Mouse (Mus musculus): Measurements from ENCODE around the gene Tsc1. TPM values are rescaled to one million over a fixed set of nuclear protein-coding genes. Genes with fewer than 3 reads are reported as not detected.

Gene Tsc1
- polyA plus RNA-seq, 1 experiment = 0.56 TPM

DNA sequence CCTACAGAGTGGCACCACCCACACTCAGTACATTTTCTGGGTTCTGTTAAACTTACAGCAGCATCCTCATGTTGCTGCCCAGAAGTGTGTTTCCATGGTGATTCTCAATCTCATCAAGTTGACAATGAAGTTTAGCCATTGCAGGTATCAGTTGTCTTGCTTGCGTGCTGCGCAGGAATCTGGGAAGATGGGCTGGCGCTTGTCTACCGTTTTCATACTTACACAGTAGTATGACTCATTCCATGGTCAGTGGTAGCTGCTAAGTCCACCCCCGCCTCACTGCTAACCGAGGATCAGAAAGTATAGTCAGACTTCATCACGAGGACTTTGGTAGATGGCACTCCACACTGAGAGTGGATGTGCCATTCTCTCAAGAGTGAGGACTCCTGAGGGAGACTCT, 12.3 kb downstream of the Tsc1 start:
- no peak for TF ChIP-seq GATA1 (IDR thresholded peaks at IDR 0.05; ENCODE audit: low read length)
- no peak for TF ChIP-seq TAL1 (IDR thresholded peaks at IDR 0.05; ENCODE audit: low read length)
- H3K4me3 ChIP-seq (replicated peaks) = no peak overlapping the region
- peaks cover 38% of the 10 kb centered on the region for H3K36me3 ChIP-seq (ENCODE audit: control insufficient read depth)
- peaks cover 2% of the 10 kb centered on the region for H3K4me1 ChIP-seq (ENCODE audit: control insufficient read depth)
- no peaks in the 10 kb centered on the region for H3K27me3 ChIP-seq (ENCODE audit: control insufficient read depth)
- H3K9me3 ChIP-seq (ENCODE audit: control insufficient read depth, low read length) = no peaks in the 10 kb centered on the region

DNA sequence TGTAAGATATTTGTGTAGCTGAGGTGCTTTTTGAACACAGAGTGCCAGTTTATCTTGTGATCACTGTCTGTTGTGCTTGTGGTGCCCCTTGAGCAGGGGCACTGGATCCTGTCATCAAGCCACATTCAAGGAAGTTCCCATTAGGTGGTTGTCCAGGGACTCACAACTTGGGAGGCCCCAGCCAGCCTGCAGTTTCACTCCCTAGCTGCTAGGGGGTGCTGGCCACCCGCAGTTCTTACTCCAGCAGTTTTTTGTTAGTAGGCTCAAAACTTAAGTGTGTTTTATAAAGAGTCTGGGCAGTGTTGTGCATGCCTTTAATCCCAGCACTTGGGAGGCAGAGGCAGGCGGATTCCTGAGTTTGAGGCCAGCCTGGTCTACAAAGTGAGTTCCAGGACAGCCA, 13.3 kb downstream of the Tsc1 start:
- no peak for TF ChIP-seq GATA1 (IDR thresholded peaks at IDR 0.05; ENCODE audit: low read length)
- TF ChIP-seq TAL1 (IDR thresholded peaks at IDR 0.05; ENCODE audit: low read length) = no peak
- no peaks in the 10 kb centered on the region for H3K27me3 ChIP-seq (ENCODE audit: control insufficient read depth)
- peaks cover 9% of the 10 kb centered on the region for H3K4me1 ChIP-seq (ENCODE audit: control insufficient read depth)
- no peak overlapping the region for H3K4me3 ChIP-seq (replicated peaks)
- peaks cover 47% of the 10 kb centered on the region for H3K36me3 ChIP-seq (ENCODE audit: control insufficient read depth)
- no peaks in the 10 kb centered on the region for H3K9me3 ChIP-seq (ENCODE audit: control insufficient read depth, low read length)

DNA sequence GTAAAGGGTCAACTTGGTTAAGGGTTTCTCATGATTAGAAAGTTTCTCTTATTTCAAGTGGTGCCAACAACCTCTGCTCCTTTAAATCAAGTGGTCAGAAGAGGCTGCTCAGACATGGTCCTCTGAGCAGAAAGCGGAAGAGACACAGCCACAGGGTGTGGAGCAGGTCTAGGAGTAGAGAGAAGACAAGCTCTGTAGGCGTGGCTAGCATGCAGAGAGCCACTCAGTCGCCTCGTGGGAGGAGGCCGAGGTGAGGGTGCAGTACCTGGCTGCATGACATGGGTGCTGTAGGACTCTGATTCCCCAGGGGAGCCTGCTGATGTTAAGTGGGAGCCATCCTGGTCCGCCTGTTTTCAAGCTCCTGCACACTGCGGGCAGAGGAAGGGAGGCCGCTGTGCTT, 15.2 kb downstream of the Tsc1 start:
- H3K36me3 ChIP-seq (ENCODE audit: control insufficient read depth) = peaks cover 65% of the 10 kb centered on the region

DNA sequence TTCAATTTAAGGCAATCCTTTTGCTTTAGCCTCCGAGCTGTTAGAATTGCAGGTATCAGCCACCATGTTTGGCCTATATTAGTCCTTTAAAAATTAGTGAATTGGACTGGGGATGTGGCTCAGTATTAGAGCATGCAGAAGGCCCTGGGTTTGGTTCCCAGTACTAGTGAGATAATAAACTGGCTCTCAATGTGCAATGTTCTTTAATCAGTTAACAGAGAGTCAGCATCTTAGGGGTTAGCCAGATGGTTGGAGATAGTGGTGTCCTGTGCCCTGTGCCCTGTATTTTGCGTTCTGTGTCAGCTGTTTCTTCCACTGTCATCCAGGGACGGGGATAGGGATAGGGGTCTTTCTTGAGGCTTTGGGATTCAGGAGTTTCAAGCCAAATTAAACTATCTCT, 21.9 kb downstream of the Tsc1 start:
- no peak; the same call in 2 of the 3 replicates for TF ChIP-seq TAL1 (IDR thresholded peaks at IDR 0.05; ENCODE audit: low read length)
- TF ChIP-seq GATA1 (IDR thresholded peaks at IDR 0.05; ENCODE audit: low read length) = no peak
- no peaks in the 10 kb centered on the region for H3K9me3 ChIP-seq (ENCODE audit: control insufficient read depth, low read length)
- H3K4me1 ChIP-seq (ENCODE audit: control insufficient read depth) = peaks cover 30% of the 10 kb centered on the region
- peaks cover 98% of the 10 kb centered on the region for H3K36me3 ChIP-seq (ENCODE audit: control insufficient read depth)
- no peaks in the 10 kb centered on the region for H3K27me3 ChIP-seq (ENCODE audit: control insufficient read depth)
- no peak overlapping the region for H3K4me3 ChIP-seq (replicated peaks)

More for the DNA sequence above, 15.2 kb downstream of the Tsc1 start:
- TF ChIP-seq TAL1 (IDR thresholded peaks at IDR 0.05; ENCODE audit: low read length) = no peak
- TF ChIP-seq GATA1 (IDR thresholded peaks at IDR 0.05; ENCODE audit: low read length) = no peak
- Histone ChIP-seq H3K4me1 (ENCODE audit: control insufficient read depth) (peaks cover 7% of the 10 kb centered on the region), H3K4me3 (replicated peaks) (no peak overlapping the region), H3K27me3 (ENCODE audit: control insufficient read depth) (no peaks in the 10 kb centered on the region), H3K9me3 (ENCODE audit: control insufficient read depth, low read length) (no peaks in the 10 kb centered on the region)

DNA sequence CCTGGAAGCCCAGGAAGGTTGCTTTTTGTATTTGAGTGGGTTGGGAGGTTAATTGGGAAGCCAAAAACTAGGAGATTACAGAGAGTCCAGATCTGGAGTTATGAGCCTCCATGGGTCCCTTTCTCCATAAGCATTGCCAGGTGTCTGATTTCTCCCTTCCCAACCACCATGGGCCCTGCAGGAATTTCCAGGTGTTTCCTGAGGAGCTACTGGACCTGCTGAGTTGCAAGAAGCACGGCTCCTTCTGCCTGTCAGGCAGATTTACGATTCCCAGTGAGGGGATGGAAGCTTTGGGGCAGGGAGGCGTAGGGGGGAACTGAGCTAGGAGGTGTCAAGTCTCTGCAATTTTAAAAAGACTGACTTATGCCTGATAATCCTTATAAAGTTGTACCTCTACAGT, 24.8 kb downstream of the Tsc1 start:
- no peak for TF ChIP-seq GATA1 (IDR thresholded peaks at IDR 0.05; ENCODE audit: low read length)
- no peak for TF ChIP-seq TAL1 (IDR thresholded peaks at IDR 0.05; ENCODE audit: low read length)
- no peaks in the 10 kb centered on the region for H3K9me3 ChIP-seq (ENCODE audit: control insufficient read depth, low read length)
- peaks cover 23% of the 10 kb centered on the region for H3K4me1 ChIP-seq (ENCODE audit: control insufficient read depth)
- H3K36me3 ChIP-seq (ENCODE audit: control insufficient read depth) = peaks cover 96% of the 10 kb centered on the region
- H3K4me3 ChIP-seq (replicated peaks) = no peak overlapping the region
- H3K27me3 ChIP-seq (ENCODE audit: control insufficient read depth) = no peaks in the 10 kb centered on the region

DNA sequence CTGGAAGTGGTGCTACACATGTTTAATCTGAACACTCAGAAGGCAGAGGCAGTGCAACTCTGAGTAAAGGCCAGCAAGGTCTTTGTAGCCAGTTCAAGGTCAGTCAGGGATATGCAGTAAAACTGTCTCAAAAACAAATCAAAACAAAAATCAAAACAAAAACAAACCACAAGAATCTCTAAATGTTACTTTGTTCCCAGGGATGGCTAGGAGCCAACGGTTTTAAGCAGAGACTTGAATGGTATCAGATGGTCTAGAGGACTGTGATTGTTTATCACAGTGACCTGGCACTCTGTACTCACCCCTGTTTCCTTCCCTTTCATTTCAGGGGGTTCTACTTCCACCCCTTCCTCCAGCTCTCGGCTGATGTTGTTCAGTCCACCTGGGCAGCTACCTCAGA, 30.4 kb downstream of the Tsc1 start:
- no peak for TF ChIP-seq GATA1 (IDR thresholded peaks at IDR 0.05; ENCODE audit: low read length)
- TF ChIP-seq TAL1 (IDR thresholded peaks at IDR 0.05; ENCODE audit: low read length) = no peak
- Histone ChIP-seq H3K4me3 (replicated peaks) (no peak overlapping the region), H3K9me3 (ENCODE audit: control insufficient read depth, low read length) (no peaks in the 10 kb centered on the region), H3K4me1 (ENCODE audit: control insufficient read depth) (peaks cover 4% of the 10 kb centered on the region), H3K27me3 (ENCODE audit: control insufficient read depth) (no peaks in the 10 kb centered on the region), H3K36me3 (ENCODE audit: control insufficient read depth) (peaks cover 95% of the 10 kb centered on the region)

DNA sequence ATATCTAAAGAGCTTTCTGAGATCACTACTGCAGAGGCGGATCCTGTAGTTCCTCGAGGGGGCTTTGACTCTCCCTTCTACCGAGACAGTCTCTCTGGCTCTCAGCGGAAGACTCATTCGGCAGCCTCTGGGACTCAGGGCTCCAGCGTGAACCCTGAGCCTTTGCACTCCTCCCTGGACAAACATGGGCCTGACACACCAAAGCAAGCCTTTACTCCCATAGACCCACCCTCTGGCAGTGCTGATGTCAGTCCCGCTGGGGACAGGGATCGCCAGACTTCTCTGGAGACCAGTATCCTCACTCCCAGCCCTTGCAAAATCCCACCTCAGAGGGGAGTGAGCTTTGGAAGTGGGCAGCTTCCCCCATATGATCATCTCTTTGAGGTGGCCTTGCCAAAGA, 35.0 kb downstream of the Tsc1 start:
- Histone ChIP-seq H3K9me3 (ENCODE audit: control insufficient read depth, low read length) (no peaks in the 10 kb centered on the region), H3K4me3 (replicated peaks) (no peak overlapping the region), H3K4me1 (ENCODE audit: control insufficient read depth) (no peaks in the 10 kb centered on the region), H3K36me3 (ENCODE audit: control insufficient read depth) (peaks cover 96% of the 10 kb centered on the region), H3K27me3 (ENCODE audit: control insufficient read depth) (no peaks in the 10 kb centered on the region)
- TF ChIP-seq GATA1 (IDR thresholded peaks at IDR 0.05; ENCODE audit: low read length) (no peak), TAL1 (IDR thresholded peaks at IDR 0.05; ENCODE audit: low read length) (no peak)

DNA sequence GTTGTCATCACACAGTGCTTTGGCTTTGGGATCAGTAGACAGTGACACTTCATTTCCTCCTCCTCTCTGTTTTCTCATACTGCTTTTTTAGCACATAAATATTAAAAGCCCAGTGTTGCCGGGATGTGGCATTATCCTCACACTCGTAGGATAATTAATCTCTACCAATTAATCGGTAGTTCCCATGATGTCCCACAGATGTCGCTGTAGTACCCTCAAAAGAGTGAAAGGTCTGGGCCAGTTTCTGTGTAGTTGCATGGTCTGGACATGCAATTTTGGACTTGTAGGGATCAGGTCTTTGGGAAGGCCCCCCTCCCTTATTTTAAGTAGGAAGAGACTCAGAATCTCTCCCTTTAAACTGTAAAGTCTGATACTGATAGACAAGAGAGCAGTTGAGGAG, 39.7 kb downstream of the Tsc1 start:
- Histone ChIP-seq H3K36me3 (ENCODE audit: control insufficient read depth) (peaks cover 99% of the 10 kb centered on the region), H3K4me3 (replicated peaks) (no peak overlapping the region), H3K9me3 (ENCODE audit: control insufficient read depth, low read length) (no peaks in the 10 kb centered on the region), H3K4me1 (ENCODE audit: control insufficient read depth) (no peaks in the 10 kb centered on the region), H3K27me3 (ENCODE audit: control insufficient read depth) (no peaks in the 10 kb centered on the region)
- no peak for TF ChIP-seq GATA1 (IDR thresholded peaks at IDR 0.05; ENCODE audit: low read length)
- TF ChIP-seq TAL1 (IDR thresholded peaks at IDR 0.05; ENCODE audit: low read length) = no peak

DNA sequence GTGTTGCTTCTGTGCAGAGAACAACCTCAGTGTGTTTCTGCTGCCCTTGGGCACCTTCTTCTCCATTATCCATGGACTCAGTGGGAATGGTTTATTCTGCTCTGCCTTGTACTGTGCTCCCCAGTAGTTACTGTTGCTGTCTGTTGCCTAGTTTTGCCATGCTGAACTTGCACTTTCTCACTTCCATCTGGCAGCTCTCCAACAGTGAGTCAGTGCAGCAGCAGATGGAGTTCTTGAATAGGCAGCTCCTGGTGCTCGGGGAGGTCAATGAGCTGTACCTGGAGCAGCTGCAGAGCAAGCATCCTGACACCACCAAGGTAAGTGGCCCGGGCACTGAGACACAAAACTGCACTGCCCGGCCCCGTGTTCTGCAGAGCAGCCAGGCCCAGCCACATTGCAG, 40.7 kb downstream of the Tsc1 start:
- H3K27me3 ChIP-seq (ENCODE audit: control insufficient read depth) = no peaks in the 10 kb centered on the region
- peaks cover 99% of the 10 kb centered on the region for H3K36me3 ChIP-seq (ENCODE audit: control insufficient read depth)
- no peak overlapping the region for H3K4me3 ChIP-seq (replicated peaks)
- H3K9me3 ChIP-seq (ENCODE audit: control insufficient read depth, low read length) = no peaks in the 10 kb centered on the region
- TF ChIP-seq TAL1 (IDR thresholded peaks at IDR 0.05; ENCODE audit: low read length) (no peak), GATA1 (IDR thresholded peaks at IDR 0.05; ENCODE audit: low read length) (no peak)
- no peaks in the 10 kb centered on the region for H3K4me1 ChIP-seq (ENCODE audit: control insufficient read depth)

DNA sequence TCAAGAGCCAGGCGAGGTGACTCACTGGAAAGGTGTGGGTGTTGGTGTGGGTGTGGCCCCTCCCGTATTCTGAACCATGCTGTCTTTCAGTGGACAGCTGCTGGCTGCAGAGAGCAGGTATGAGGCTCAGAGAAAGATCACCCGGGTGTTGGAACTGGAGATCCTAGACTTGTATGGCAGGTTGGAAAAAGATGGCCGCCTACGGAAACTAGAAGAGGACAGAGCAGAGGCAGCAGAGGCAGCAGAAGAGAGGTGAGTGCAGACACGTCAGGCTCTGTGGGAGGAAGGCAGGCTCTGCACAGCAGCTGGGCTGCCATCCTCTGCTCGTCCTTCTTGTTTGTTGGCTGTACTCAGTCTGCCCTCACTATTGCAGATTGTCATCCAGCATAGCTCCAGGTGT, 44.9 kb downstream of the Tsc1 start:
- no peaks in the 10 kb centered on the region for H3K9me3 ChIP-seq (ENCODE audit: control insufficient read depth, low read length)
- no peaks in the 10 kb centered on the region; the same call in 1 of the 2 replicates for H3K4me1 ChIP-seq (ENCODE audit: control insufficient read depth)
- H3K4me3 ChIP-seq (replicated peaks) = no peak overlapping the region
- H3K27me3 ChIP-seq (ENCODE audit: control insufficient read depth) = no peaks in the 10 kb centered on the region
- H3K36me3 ChIP-seq (ENCODE audit: control insufficient read depth) = peaks cover 83% of the 10 kb centered on the region
- TF ChIP-seq TAL1 (IDR thresholded peaks at IDR 0.05; ENCODE audit: low read length) (no peak), GATA1 (IDR thresholded peaks at IDR 0.05; ENCODE audit: low read length) (no peak)
